Mouse (Mus musculus): Measurements from ENCODE around the gene Mrgprb8. TPM values are rescaled to one million over a fixed set of nuclear protein-coding genes. Genes with fewer than 3 reads are reported as not detected.

Mrgprb8 gene
- polyA plus RNA-seq (2014; fragmentation: Illumina TruSeq; extraction: RNeasy Lipid Tissue Mini Kit (QIAGEN cat#74804); ENCODE audit: low read depth, low replicate concordance), result not detected

GRCm38 (mm10) chr7:48388226-48388625 is at the start of gene Mrgprb8:
TSS of gene Mrgprb8 (plus strand) at chr7:48388526.

Other genes starting within 250 kb of the Mrgprb8 start
- not detected for gene Mrgprb5, start 219.5 kb upstream of the Mrgprb8 start, polyA plus RNA-seq (2014; fragmentation: Illumina TruSeq; extraction: RNeasy Lipid Tissue Mini Kit (QIAGEN cat#74804); ENCODE audit: low read depth, low replicate concordance)
- not detected for gene Mrgprb4, start 189.2 kb upstream of the Mrgprb8 start, polyA plus RNA-seq (2014; fragmentation: Illumina TruSeq; extraction: RNeasy Lipid Tissue Mini Kit (QIAGEN cat#74804); ENCODE audit: low read depth, low replicate concordance)
- 0.45 TPM for gene Mrgprb1, start 67.8 kb downstream of the Mrgprb8 start, polyA plus RNA-seq (2014; fragmentation: Illumina TruSeq; extraction: RNeasy Lipid Tissue Mini Kit (QIAGEN cat#74804); ENCODE audit: low read depth, low replicate concordance)
- not detected for gene Mrgprx2, start 110.8 kb downstream of the Mrgprb8 start, polyA plus RNA-seq (2014; fragmentation: Illumina TruSeq; extraction: RNeasy Lipid Tissue Mini Kit (QIAGEN cat#74804); ENCODE audit: low read depth, low replicate concordance)
- gene Mrgprb2, start 169.6 kb downstream of the Mrgprb8 start, polyA plus RNA-seq (2014; fragmentation: Illumina TruSeq; extraction: RNeasy Lipid Tissue Mini Kit (QIAGEN cat#74804); ENCODE audit: low read depth, low replicate concordance), result not detected

Data from heart, adult 10 weeks (tissue).